Mouse (Mus musculus) liver, embryonic 13.5 days (tissue): ENCODE data around the gene E2f1. TPM values are rescaled to one million over a fixed set of nuclear protein-coding genes. Genes with fewer than 3 reads are reported as not detected.

Source experiments
- ATAC-seq: fragments of 200-750 bp; cut with Nextera tagmentation; 2 replicates; pipeline ENCODE4 v1.8.0; 2017; ENCODE audit warnings: low read depth, mild to moderate bottlenecking, moderate number of reproducible peaks, moderate library complexity
- DNase-seq: peaks from one replicate; pipeline ENCODE4 v3.0.0; 2022
- H3K27ac ChIP-seq: fragments of 300-500 bp; sonication (generic); 2 replicates; pipeline ENCODE4 v1.5.1; 2015; ENCODE audit warnings: moderate library complexity, mild to moderate bottlenecking, inconsistent platforms
- H3K27me3 ChIP-seq: fragments of 300-500 bp; sonication (generic); 2 replicates; pipeline ENCODE4 v1.6.1; 2015; ENCODE audit warnings: mild to moderate bottlenecking, inconsistent platforms
- H3K36me3 ChIP-seq: fragments of 300-500 bp; sonication (generic); 2 replicates; pipeline ENCODE4 v1.6.1; 2015; ENCODE audit warnings: mild to moderate bottlenecking, inconsistent platforms
- H3K4me1 ChIP-seq: fragments of 300-500 bp; sonication (generic); replicated peaks from 2 replicates; pipeline ENCODE4 v1.6.1; 2015; ENCODE audit warnings: inconsistent platforms
- H3K4me2 ChIP-seq: fragments of 300-500 bp; sonication (generic); 2 replicates; pipeline ENCODE4 v1.6.1; 2015; ENCODE audit warnings: inconsistent platforms, mild to moderate bottlenecking, moderate library complexity
- H3K4me3 ChIP-seq: fragments of 300-500 bp; sonication (generic); replicated peaks from 2 replicates; pipeline ENCODE4 v1.5.1; 2015; ENCODE audit warnings: mild to moderate bottlenecking, inconsistent platforms
- H3K9ac ChIP-seq: fragments of 300-500 bp; sonication (generic); 2 replicates; pipeline ENCODE4 v1.6.1; 2015; ENCODE audit warnings: mild to moderate bottlenecking, inconsistent platforms
- H3K9me3 ChIP-seq: fragments of 300-500 bp; sonication (generic); replicated peaks from 2 replicates; pipeline ENCODE4 v1.6.1; 2016; ENCODE audit warnings: inconsistent platforms
- WGBS: fragments of 180-500 bp; shearing (Covaris S2); methylation state at CpG from one replicate; pipeline ENCODE4 v1.1.7; 2015; ENCODE audit not compliant: insufficient replicate concordance; 5-methylcytosine and 5-hydroxymethylcytosine counted together
- polyA plus RNA-seq: library from polyadenylated mRNA; unstranded; fragments of >200 nt; fragmentation: Nextera tagmentation; extraction: Ambion mirVana; gene quantifications from 2 replicates; pipeline ENCODE4 v1.2.1, GENCODE M21; 2015

Gene E2f1
- 16.6 and 17.7 TPM in 2 replicates for polyA plus RNA-seq

DNA sequence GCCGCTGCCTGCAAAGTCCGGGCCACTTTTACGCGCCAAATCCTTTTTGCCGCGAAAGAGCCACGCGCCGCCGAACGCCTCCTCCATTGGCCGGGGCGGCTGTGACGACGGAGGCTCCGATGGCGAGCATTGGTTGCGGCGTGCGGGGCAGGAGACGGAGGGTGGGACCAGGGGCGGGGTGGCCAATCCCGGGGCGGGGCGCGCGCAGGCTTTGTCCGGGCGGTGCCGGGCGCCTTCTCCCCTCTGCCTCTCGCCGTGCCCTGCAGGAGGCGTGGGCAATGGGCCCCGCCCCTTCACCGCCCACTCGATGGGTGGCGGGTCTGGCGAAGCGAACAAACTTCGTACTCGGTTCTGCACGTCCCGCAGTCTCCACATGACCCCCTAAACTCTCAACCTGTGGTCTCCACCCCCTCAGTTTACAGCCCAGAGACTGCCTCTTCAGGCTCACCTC lies at the start of gene E2f1:
Gene E2f1, minus strand, starts transcription at position 57 of the 451 bp plus-strand sequence.
- peaks cover 2% of the 10 kb centered on the region for H3K36me3 ChIP-seq
- peak; percentile 94 for DNase-seq
- H3K4me1 ChIP-seq, result peaks cover 56% of the 10 kb centered on the region
- H3K9ac ChIP-seq, result peak within 1 kb of the TSS; percentile 89
- H3K4me3 ChIP-seq, result peak within 1 kb of the TSS; percentile 82
- H3K27me3 ChIP-seq, result no peaks in the 10 kb centered on the region
- peak within 1 kb of the TSS; percentile 91 for H3K4me2 ChIP-seq
- H3K9me3 ChIP-seq, result no peaks in the 10 kb centered on the region
- H3K27ac ChIP-seq, result peak within 1 kb of the TSS; percentile 89
- 0% methylated on average over 44 of the region's 44 CpGs for WGBS
- peak; percentile 95 for ATAC-seq

DNA sequence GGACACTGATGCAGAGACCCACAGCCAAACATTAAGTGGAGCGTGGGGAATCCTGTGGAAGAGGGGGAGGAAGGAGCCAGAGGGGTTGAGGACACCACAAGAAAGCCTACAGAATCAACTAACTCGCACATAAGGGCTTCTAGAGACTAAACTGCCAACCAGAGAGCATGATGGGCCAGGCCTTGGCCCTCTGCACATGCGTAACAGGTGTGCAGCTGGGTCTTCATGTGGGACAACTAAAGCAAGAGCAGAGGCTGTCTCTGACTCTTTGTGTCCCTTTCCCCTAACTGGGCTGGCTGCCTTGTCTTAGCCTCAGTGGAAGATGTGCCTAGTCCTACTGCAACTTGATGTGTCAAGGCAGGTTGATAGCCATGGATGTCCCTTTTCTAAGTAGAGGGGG lies 47.4 kb upstream of the E2f1 start:
- no peak for DNase-seq
- no peaks in the 10 kb centered on the region for H3K27me3 ChIP-seq
- no peaks in the 10 kb centered on the region for H3K9me3 ChIP-seq
- H3K9ac ChIP-seq, result no peak overlapping the region
- H3K4me1 ChIP-seq, result peaks cover 61% of the 10 kb centered on the region
- H3K4me3 ChIP-seq, result no peak overlapping the region
- ATAC-seq, result no peak
- WGBS, result 85% methylated on average over 3 of the region's 3 CpGs
- H3K27ac ChIP-seq, result peak overlapping the region; percentile 15; the same call in 1 of the 2 replicates
- H3K4me2 ChIP-seq, result no peak overlapping the region
- 0 out of 2 replicates have a peak, but pooled peaks cover 3% of the 10 kb centered on the region for H3K36me3 ChIP-seq

DNA sequence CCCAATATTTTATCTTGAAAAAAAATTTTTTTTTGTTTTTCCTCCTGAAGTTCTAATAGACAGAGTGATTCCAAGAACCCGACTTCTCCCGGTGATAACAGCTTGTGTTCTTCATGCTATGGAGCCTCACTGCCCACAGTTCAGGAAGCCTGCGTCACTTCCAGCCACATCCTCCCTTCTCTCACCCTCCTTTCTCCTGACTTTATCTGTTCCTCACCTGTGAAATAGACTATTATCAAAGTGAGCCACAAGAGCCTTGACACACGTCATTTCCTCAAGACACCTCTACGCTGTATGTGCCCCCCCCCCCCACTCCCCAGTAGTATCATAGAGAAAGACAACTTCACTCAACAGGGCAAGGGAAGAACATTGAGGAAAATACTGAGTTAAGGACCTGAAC lies 46.0 kb upstream of the E2f1 start:
- H3K4me2 ChIP-seq, result peak overlapping the region; percentile 94
- peaks cover 61% of the 10 kb centered on the region for H3K4me1 ChIP-seq
- ATAC-seq (no peak), DNase-seq (no peak)
- 21% methylated on average over 5 of the region's 5 CpGs for WGBS
- 0 out of 2 replicates have a peak, but pooled peaks cover 3% of the 10 kb centered on the region for H3K36me3 ChIP-seq
- no peaks in the 10 kb centered on the region for H3K9me3 ChIP-seq
- H3K27ac ChIP-seq, result peak overlapping the region; percentile 97
- peak overlapping the region; percentile 88 for H3K9ac ChIP-seq
- H3K27me3 ChIP-seq, result no peaks in the 10 kb centered on the region
- peak overlapping the region; percentile 74 for H3K4me3 ChIP-seq

DNA sequence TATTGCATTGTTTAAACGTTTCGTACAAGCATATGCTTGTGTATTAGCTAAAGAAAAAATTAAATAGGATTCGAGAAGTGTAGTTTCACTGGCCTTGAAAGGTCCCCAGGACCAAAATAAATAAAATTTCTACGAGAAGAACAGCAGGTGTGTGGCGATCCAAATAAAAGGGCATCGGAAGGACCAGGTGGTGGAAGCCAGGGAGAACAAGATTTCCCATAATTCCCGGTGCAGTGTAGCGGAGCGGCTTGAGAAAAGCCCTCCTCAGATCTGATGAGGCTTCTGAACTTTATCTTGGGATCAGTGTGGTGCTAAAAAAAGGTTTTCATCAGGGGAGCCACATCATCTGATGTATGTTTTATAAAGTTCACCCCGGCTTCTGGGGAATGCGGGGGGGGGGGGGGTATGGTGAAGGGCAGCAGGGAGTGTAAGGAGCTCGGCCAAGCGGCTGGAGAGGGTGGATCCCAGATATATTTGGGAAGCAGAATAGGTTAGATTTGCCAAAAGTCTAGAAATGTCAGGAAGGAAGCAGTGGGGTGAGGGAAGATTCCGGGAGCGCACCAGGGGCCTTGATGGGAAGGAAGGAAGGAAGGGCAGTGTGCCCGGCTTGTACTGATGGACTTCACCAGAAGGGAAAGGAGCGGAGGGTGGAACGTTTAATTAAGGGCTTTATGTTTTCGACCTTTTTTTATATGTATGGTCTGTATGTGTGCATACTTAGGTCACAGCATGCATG lies 45.3 kb upstream of the E2f1 start:
- H3K9me3 ChIP-seq, result no peaks in the 10 kb centered on the region
- H3K4me2 ChIP-seq, result peak overlapping the region; percentile 94
- 0 out of 2 replicates have a peak, but pooled peaks cover 3% of the 10 kb centered on the region for H3K36me3 ChIP-seq
- peak overlapping the region; percentile 74 for H3K4me3 ChIP-seq
- DNase-seq (no peak), ATAC-seq (no peak)
- peak overlapping the region; percentile 88 for H3K9ac ChIP-seq
- 32% methylated on average over 19 of the region's 19 CpGs for WGBS
- peak overlapping the region; percentile 97 for H3K27ac ChIP-seq
- H3K27me3 ChIP-seq, result no peaks in the 10 kb centered on the region
- H3K4me1 ChIP-seq, result peaks cover 68% of the 10 kb centered on the region

DNA sequence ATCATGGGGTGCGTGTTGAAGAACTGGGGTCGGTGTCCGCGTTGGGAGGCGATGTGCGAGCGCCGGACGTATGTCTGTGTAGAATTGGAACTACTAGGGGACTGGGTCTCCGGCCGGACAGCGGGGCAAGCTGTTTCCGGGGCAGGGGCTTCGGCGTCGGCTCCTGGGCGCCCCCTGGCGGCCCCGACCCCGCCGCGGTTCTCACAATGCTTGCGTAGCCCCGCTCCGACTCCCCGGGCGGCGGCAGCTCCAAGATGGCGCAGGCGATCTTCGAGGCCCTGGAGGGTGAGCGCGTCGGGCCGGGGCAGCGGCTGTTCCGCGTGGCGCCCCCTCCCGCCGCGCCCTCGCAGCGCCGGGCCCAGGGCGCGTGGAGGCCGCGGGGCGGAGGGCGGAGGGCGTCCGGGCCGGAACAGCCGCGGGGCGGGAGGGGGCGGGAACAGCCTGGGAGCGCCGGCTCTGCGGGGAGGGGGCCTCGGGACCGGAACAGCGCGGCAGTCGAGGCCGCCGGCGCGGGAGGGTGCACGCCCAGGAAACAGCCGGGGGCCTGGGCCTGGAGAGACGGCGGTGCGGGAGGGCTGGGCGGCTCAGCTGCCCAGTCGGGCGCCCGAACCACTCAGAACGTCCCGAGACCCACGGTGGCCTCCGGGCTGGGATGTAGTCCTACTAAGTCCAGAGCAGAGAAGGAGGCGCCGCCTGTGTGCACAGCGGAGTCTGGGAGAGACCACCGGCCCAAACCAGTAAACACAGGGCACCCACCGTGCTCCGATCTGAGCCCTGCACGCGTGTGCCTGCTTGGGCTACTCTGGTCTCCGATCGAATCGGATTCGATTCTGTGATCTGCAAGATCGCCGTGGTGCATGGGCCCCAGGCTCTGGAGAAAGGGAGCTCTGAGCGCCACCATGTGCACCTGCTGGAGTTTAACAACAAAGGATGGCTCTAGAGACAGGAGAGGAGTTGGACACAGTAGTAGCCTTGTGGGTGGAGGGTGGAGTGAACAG lies 43.7 kb upstream of the E2f1 start, which contains the start of the genes Zfp341 and 4930519P11Rik:
Gene Zfp341, plus strand, starts transcription at position 180 of the 998 bp plus-strand sequence.
Gene 4930519P11Rik, minus strand, starts transcription at position 320 of the 998 bp plus-strand sequence.
- Histone ChIP-seq H3K4me3 (peak within 1 kb of the TSS; percentile 74), H3K9me3 (no peaks in the 10 kb centered on the region), H3K4me2 (peak within 1 kb of the TSS; percentile 94), H3K27me3 (no peaks in the 10 kb centered on the region), H3K4me1 (peaks cover 69% of the 10 kb centered on the region), H3K9ac (peak within 1 kb of the TSS; percentile 88), H3K36me3 (no peaks in the 10 kb centered on the region), H3K27ac (peak within 1 kb of the TSS; percentile 97)
- ATAC-seq, result peak; percentile 88
- DNase-seq, result peak; percentile 80
- under 1% methylated on average over 84 of the region's 98 CpGs for WGBS

DNA sequence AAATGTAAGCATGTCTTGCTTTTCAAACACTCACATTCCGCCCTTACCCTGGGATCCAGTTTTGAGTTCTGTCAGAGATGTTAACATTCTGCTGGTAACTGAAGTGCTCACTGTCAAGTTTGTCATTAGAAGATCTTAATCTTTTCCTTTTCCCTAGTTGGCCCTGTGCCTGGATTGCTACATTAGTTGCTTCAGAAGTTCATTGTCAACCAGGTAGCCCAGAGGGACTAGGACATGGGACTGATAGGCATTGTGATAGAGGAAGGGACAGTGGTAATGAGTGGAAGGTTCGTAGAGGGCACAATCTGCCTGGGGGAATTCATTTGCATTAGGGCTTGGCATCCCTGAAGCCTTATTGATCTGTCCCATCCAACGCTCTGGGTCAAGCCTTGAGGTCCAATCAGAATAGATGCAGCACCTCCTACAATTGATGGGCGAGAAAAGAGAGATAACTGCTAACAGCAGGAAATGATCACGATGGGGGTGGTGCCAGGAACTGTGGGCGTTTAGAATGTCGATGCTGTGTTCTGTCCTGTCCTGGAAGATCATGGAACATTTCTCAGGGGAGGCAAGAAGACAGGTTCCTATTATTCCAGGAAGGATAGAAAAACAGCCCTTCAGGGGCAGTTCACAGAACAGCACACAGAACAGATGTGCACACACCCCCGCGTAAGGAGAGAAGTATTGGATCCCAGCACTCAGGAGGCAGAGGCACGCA lies 39.5 kb upstream of the E2f1 start:
- no peak overlapping the region for H3K27ac ChIP-seq
- H3K27me3 ChIP-seq, result no peaks in the 10 kb centered on the region
- H3K4me3 ChIP-seq, result no peak overlapping the region
- H3K4me2 ChIP-seq, result 0 out of 2 replicates have a peak overlapping the region, but pooled peaks have one; percentile 8
- H3K36me3 ChIP-seq, result no peaks in the 10 kb centered on the region
- H3K9me3 ChIP-seq, result no peaks in the 10 kb centered on the region
- 42% methylated on average over 10 of the region's 10 CpGs for WGBS
- ATAC-seq (no peak), DNase-seq (no peak)
- H3K9ac ChIP-seq, result 0 out of 2 replicates have a peak overlapping the region, but pooled peaks have one; percentile 3
- H3K4me1 ChIP-seq, result peaks cover 48% of the 10 kb centered on the region

DNA sequence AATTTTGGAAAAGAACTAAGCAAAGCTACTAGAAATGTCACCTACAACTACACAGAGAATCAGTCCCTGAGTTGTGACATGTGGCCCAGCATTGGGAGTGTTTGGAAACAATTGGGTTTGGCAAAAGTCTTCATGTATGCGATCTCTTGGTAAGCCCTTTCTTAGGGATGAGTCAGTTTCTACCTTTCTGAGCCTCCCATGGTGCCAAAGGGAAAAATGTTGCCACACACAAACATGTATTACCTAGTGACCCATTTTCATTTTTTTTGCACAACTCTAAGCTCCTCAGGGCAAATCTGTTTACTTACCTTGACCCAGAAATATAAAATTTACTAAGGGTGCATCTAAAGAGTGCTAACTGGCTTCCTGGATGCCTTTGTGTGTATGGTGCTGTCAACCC lies 37.3 kb upstream of the E2f1 start:
- Histone ChIP-seq H3K27ac (no peak overlapping the region), H3K4me1 (peaks cover 47% of the 10 kb centered on the region), H3K9me3 (no peaks in the 10 kb centered on the region), H3K27me3 (no peaks in the 10 kb centered on the region), H3K36me3 (no peaks in the 10 kb centered on the region), H3K9ac (no peak overlapping the region), H3K4me2 (no peak overlapping the region), H3K4me3 (no peak overlapping the region)
- no peak for DNase-seq
- 76% methylated on average over 1 of the region's 1 CpGs for WGBS
- no peak for ATAC-seq

DNA sequence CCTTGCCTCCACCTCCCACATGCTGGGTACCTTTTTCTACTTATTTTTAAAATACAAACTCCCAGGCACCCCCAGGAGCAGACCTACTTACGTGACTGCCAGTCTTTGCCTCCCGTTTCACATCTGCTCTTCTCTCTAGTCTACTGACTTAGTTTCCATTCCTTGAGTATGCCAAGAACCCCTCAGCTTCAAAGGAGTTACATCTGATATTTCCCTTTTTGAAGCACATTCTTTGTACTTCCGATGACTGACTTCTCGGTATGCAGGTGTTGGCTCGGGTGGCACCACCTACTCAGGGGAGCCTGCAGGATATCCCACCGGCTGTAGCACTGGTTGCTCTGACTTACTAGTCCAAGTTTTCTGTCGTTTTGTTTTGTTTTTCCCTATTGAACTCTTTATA lies 34.5 kb upstream of the E2f1 start:
- no peak for DNase-seq
- WGBS, result 16% methylated on average over 7 of the region's 7 CpGs

DNA sequence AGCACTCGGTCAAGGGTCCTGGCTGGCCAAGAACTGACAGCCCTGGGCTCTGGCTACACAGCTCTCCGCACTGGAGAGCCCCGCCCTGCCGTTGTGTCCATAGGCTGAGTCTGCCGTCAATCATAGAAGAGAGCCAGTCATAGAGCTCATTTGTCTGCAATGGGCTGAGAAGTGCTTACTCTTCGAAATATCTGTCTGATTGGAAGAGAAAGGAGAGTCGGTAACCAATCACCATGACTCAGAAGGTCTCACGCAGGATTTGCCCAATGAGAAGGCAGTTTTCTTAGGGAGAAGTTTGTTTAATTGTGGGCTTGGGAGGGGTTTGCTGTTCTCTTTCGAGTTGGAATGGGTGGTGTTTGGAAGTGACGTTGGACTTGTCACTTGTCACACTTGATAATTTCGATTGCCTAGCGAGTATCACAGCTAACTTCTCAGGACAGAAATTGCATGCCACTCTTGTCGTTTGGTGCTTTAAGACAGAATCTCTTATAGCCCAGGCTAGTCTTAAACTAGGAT lies 34.0 kb upstream of the E2f1 start, which contains the start of gene Pxmp4:
Gene Pxmp4, minus strand, starts transcription at position 71 of the 516 bp plus-strand sequence.
- WGBS, result under 1% methylated on average over 13 of the region's 13 CpGs
- Histone ChIP-seq H3K27me3 (no peaks in the 10 kb centered on the region), H3K4me2 (peak within 1 kb of the TSS; percentile 80), H3K27ac (peak within 1 kb of the TSS; percentile 91), H3K9ac (peak within 1 kb of the TSS; percentile 91), H3K36me3 (no peaks in the 10 kb centered on the region), H3K4me1 (peaks cover 50% of the 10 kb centered on the region), H3K9me3 (no peaks in the 10 kb centered on the region), H3K4me3 (peak within 1 kb of the TSS; percentile 78)
- ATAC-seq (peak; percentile 100), DNase-seq (peak; percentile 98)

More for the DNA sequence above, 34.5 kb upstream of the E2f1 start:
- Histone ChIP-seq H3K9ac (peak overlapping the region; percentile 72), H3K9me3 (no peaks in the 10 kb centered on the region), H3K27me3 (no peaks in the 10 kb centered on the region), H3K27ac (peak overlapping the region; percentile 87), H3K4me3 (peak overlapping the region; percentile 54), H3K4me1 (peaks cover 50% of the 10 kb centered on the region), H3K4me2 (peak overlapping the region; percentile 80), H3K36me3 (no peaks in the 10 kb centered on the region)
- no peak for ATAC-seq

DNA sequence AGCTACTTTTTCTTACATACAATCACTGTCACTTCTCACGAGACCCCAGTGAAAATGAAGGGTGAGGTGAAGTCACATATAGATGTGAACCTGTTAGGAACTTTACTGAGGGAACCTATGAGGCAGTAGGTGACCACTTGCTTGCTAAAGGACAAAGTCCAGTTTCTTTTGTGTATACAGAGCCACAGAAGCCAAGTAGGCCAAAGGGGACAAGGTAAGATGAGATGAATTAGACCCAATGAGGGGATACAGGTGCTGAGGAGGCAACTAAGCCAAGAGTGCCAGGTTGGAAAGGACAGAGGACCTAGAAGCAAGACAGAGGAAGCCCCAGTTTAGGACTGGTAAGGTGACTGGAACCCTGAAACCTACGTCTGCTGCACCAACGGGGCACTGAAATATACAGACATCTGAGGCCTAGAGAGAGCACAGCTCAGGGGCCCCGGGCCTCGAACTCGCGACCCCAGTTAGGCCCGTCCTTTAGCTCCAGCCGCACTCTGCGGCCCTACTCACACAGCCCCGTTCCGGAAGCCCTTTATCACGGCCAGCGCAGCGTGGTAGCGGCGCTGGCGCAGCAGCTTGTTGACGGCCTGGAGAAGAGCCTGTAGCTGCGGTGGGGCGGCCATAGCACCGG lies 33.4 kb upstream of the E2f1 start:
- H3K4me3 ChIP-seq, result peak overlapping the region; percentile 78
- ATAC-seq, result no peak
- no peaks in the 10 kb centered on the region for H3K27me3 ChIP-seq
- WGBS, result 4% methylated on average over 22 of the region's 22 CpGs
- DNase-seq, result no peak
- H3K4me2 ChIP-seq, result peak overlapping the region; percentile 77
- peaks cover 50% of the 10 kb centered on the region for H3K4me1 ChIP-seq
- H3K9me3 ChIP-seq, result no peaks in the 10 kb centered on the region
- peak overlapping the region; percentile 91 for H3K9ac ChIP-seq
- H3K36me3 ChIP-seq, result no peaks in the 10 kb centered on the region
- H3K27ac ChIP-seq, result peak overlapping the region; percentile 91
